Mouse (Mus musculus) adrenal gland, postnatal 25 days (tissue): ENCODE results near the gene Dop1b. TPM values are rescaled to one million over a fixed set of nuclear protein-coding genes. Genes with fewer than 3 reads are reported as not detected.
"Not testable (repeated sequence)": the region's sequence is repeated elsewhere in the genome, so short reads cannot be mapped to it uniquely, and the experiment has no call there.

Experiments
- DNase-seq: peaks from one replicate; pipeline ENCODE4 v3.0.0; 2021; ENCODE audit warnings: mixed read lengths
- long read RNA-seq: library from polyadenylated mRNA; stranded (forward); transcript quantifications from one replicate; pipeline ENCODE4 v2.0.0, GENCODE M21; 2021
- total RNA-seq: library from RNA; stranded (reverse); gene quantifications from 2 replicates; pipeline ENCODE4 v1.2.3, GENCODE M21; 2021

Dop1b gene
- total RNA-seq: 19.9 and 21.3 TPM in 2 replicates
- long read RNA-seq, partial matches to known transcripts: 1 of 2 reads
- long read RNA-seq, other reads (novel, unspliced or antisense): 0 of 2 reads

- DNase-seq: peak; percentile 100
Observed at GRCm38 (mm10) chr16:93711411-93712188, at the start of gene Dop1b. Gene Dop1b, plus strand, starts transcription at chr16:93711904.

GRCm38 (mm10) chr16:93667976-93668375, 43.7 kb upstream of the Dop1b start:
- no peak for DNase-seq

GRCm38 (mm10) chr16:93669521-93669920, 42.2 kb upstream of the Dop1b start:
- DNase-seq: no peak

- DNase-seq: not testable (repeated sequence)
Observed at GRCm38 (mm10) chr16:93670466-93670865, 41.2 kb upstream of the Dop1b start.

GRCm38 (mm10) chr16:93671064-93671463, 40.6 kb upstream of the Dop1b start:
- DNase-seq: no peak

- no peak for DNase-seq
Observed at GRCm38 (mm10) chr16:93676376-93676775, 35.3 kb upstream of the Dop1b start.

- DNase-seq: no peak
Observed at GRCm38 (mm10) chr16:93678206-93678605, 33.5 kb upstream of the Dop1b start.

GRCm38 (mm10) chr16:93679165-93679564, 32.5 kb upstream of the Dop1b start:
- DNase-seq: no peak

- peak; percentile 7 for DNase-seq
Observed at GRCm38 (mm10) chr16:93682156-93682688, 29.5 kb upstream of the Dop1b start.

- peak; percentile 81 for DNase-seq
Observed at GRCm38 (mm10) chr16:93682689-93683507, 28.8 kb upstream of the Dop1b start, which contains the start of gene Cbr3. Gene Cbr3, plus strand, starts transcription at chr16:93683215.

GRCm38 (mm10) chr16:93683508-93684236, 28.0 kb upstream of the Dop1b start:
- peak; percentile 35 for DNase-seq

- no peak for DNase-seq
Observed at GRCm38 (mm10) chr16:93684441-93684840, 27.3 kb upstream of the Dop1b start.

GRCm38 (mm10) chr16:93685783-93686182, 25.9 kb upstream of the Dop1b start:
- DNase-seq: not testable (repeated sequence)

- DNase-seq: no peak
Observed at GRCm38 (mm10) chr16:93686421-93686820, 25.3 kb upstream of the Dop1b start.

- DNase-seq: no peak
Observed at GRCm38 (mm10) chr16:93686945-93687344, 24.8 kb upstream of the Dop1b start.

- DNase-seq: no peak
Observed at GRCm38 (mm10) chr16:93691206-93691841, 20.4 kb upstream of the Dop1b start.

- DNase-seq: no peak
Observed at GRCm38 (mm10) chr16:93692744-93693143, 19.0 kb upstream of the Dop1b start.

GRCm38 (mm10) chr16:93707116-93707515, 4.6 kb upstream of the Dop1b start:
- no peak for DNase-seq

- DNase-seq: no peak
Observed at GRCm38 (mm10) chr16:93709217-93709616, 2.5 kb upstream of the Dop1b start.

GRCm38 (mm10) chr16:93710924-93711323, 780 bp upstream of the Dop1b start:
- DNase-seq: peak; percentile 62

GRCm38 (mm10) chr16:93712189-93712885, 633 bp downstream of the Dop1b start:
- peak; percentile 51 for DNase-seq
